Mouse (Mus musculus) thymus, adult 2 months (tissue): ENCODE data around the gene Sik3. TPM values are rescaled to one million over a fixed set of nuclear protein-coding genes. Genes with fewer than 3 reads are reported as not detected.

Experiments used
- DNase-seq: peaks from one replicate; pipeline ENCODE4 v3.0.0; 2021
- H3K27ac ChIP-seq: fragments of 200-500 bp; 2 replicates; pipeline ENCODE4 v1.5.1; 2012; ENCODE audit warnings: low read length, control low read depth; ENCODE audit not compliant: control insufficient read depth, insufficient read depth
- H3K27me3 ChIP-seq: fragments of 200-500 bp; 2 replicates; pipeline ENCODE4 v1.6.1; 2012; ENCODE audit warnings: mild to moderate bottlenecking, low read length, moderate library complexity, mixed read lengths; ENCODE audit not compliant: control insufficient read depth, insufficient read depth
- H3K36me3 ChIP-seq: fragments of 200-500 bp; 2 replicates; pipeline ENCODE4 v1.6.1; 2012; ENCODE audit warnings: mild to moderate bottlenecking, low read length, moderate library complexity; ENCODE audit not compliant: control insufficient read depth, insufficient read depth
- H3K4me1 ChIP-seq: fragments of 200-500 bp; replicated peaks from 2 replicates; pipeline ENCODE4 v1.6.1; 2012; ENCODE audit warnings: low read length; ENCODE audit not compliant: control insufficient read depth, insufficient read depth
- H3K4me3 ChIP-seq: fragments of 200-500 bp; 2 replicates; pipeline ENCODE4 v1.5.1; 2012; ENCODE audit warnings: mild to moderate bottlenecking, low read length, control low read depth, moderate library complexity; ENCODE audit not compliant: control insufficient read depth, insufficient read depth
- CTCF ChIP-seq: fragments of 200-500 bp; IDR thresholded peaks from 2 replicates; pipeline ENCODE4 v1.5.1; 2012; ENCODE audit warnings: mild to moderate bottlenecking, control low read depth, low read length, moderate library complexity, borderline replicate concordance; ENCODE audit not compliant: control insufficient read depth, poor library complexity, insufficient read depth; ENCODE audit errors: extremely low read depth
- POLR2A ChIP-seq: fragments of 200-500 bp; IDR thresholded peaks from 2 replicates; pipeline ENCODE4 v1.6.1; 2012; ENCODE audit warnings: mild to moderate bottlenecking, low read length, control low read depth, moderate library complexity; ENCODE audit not compliant: control insufficient read depth, poor library complexity, insufficient read depth; ENCODE audit errors: extremely low read depth
- WGBS: fragments of 180-500 bp; shearing (Covaris S2); methylation state at CpG from one replicate; pipeline ENCODE4 v1.1.7; 2018; 5-methylcytosine and 5-hydroxymethylcytosine counted together
- polyA plus RNA-seq: library from polyadenylated mRNA; depleted of rRNA; stranded (reverse); fragments of >200 nt; gene quantifications from 2 replicates; pipeline ENCODE4 v1.2.3, GENCODE M21; 2012

Sik3 gene
- polyA plus RNA-seq, 1 experiment, result 29.4 TPM

- H3K27ac ChIP-seq, result no peak overlapping the region
- 94% methylated on average over 3 of the region's 3 CpGs for WGBS
- H3K4me1 ChIP-seq, result 0 out of 2 replicates have a peak, but pooled peaks cover 3% of the 10 kb centered on the region
- no peak overlapping the region for H3K4me3 ChIP-seq
- no peaks in the 10 kb centered on the region for H3K27me3 ChIP-seq
- no peaks in the 10 kb centered on the region for H3K36me3 ChIP-seq
- no peak for DNase-seq
- TF ChIP-seq POLR2A (no peak), CTCF (no peak)
These were observed 29.8 kb downstream of the Sik3 start for GRCm38 (mm10) chr9:46042387-46042786.

- H3K27me3 ChIP-seq, result no peaks in the 10 kb centered on the region
- WGBS, result 97% methylated on average over 8 of the region's 8 CpGs
- H3K4me1 ChIP-seq, result 0 out of 2 replicates have a peak, but pooled peaks cover 3% of the 10 kb centered on the region
- no peaks in the 10 kb centered on the region for H3K36me3 ChIP-seq
- TF ChIP-seq POLR2A (no peak), CTCF (no peak)
- no peak overlapping the region for H3K4me3 ChIP-seq
- no peak for DNase-seq
- no peak overlapping the region for H3K27ac ChIP-seq
These were observed 31.0 kb downstream of the Sik3 start for GRCm38 (mm10) chr9:46043626-46044025.

GRCm38 (mm10) chr9:46046724-46047517 lies 34.3 kb downstream of the Sik3 start:
- no peak for TF ChIP-seq POLR2A
- DNase-seq, result no peak
- no peaks in the 10 kb centered on the region for H3K36me3 ChIP-seq
- 96% methylated on average over 11 of the region's 11 CpGs for WGBS
- H3K4me1 ChIP-seq, result 0 out of 2 replicates have a peak, but pooled peaks cover 6% of the 10 kb centered on the region
- H3K27me3 ChIP-seq, result no peaks in the 10 kb centered on the region
- no peak overlapping the region for H3K4me3 ChIP-seq
- no peak overlapping the region for H3K27ac ChIP-seq

- no peak overlapping the region for H3K27ac ChIP-seq
- no peak for TF ChIP-seq POLR2A
- DNase-seq, result no peak
- 90% methylated on average over 7 of the region's 7 CpGs for WGBS
- H3K4me3 ChIP-seq, result no peak overlapping the region
- no peaks in the 10 kb centered on the region for H3K36me3 ChIP-seq
- 0 out of 2 replicates have a peak, but pooled peaks cover 3% of the 10 kb centered on the region for H3K4me1 ChIP-seq
- no peaks in the 10 kb centered on the region for H3K27me3 ChIP-seq
These were observed 36.9 kb downstream of the Sik3 start for GRCm38 (mm10) chr9:46049525-46049924.

- Histone ChIP-seq H3K27ac (no peak overlapping the region), H3K36me3 (no peaks in the 10 kb centered on the region), H3K4me3 (no peak overlapping the region), H3K4me1 (0 out of 2 replicates have a peak, but pooled peaks cover 3% of the 10 kb centered on the region), H3K27me3 (no peaks in the 10 kb centered on the region)
- 96% methylated on average over 8 of the region's 8 CpGs for WGBS
- no peak for DNase-seq
- TF ChIP-seq POLR2A (no peak), CTCF (no peak)
These were observed 37.6 kb downstream of the Sik3 start for GRCm38 (mm10) chr9:46050203-46050602.

- Histone ChIP-seq H3K27ac (no peak overlapping the region), H3K4me1 (0 out of 2 replicates have a peak, but pooled peaks cover 3% of the 10 kb centered on the region), H3K27me3 (no peaks in the 10 kb centered on the region), H3K4me3 (no peak overlapping the region), H3K36me3 (no peaks in the 10 kb centered on the region)
- TF ChIP-seq POLR2A, result no peak
- no peak for TF ChIP-seq CTCF
- DNase-seq, result no peak
- 94% methylated on average over 9 of the region's 9 CpGs for WGBS
These were observed 40.5 kb downstream of the Sik3 start for GRCm38 (mm10) chr9:46053014-46053666.
